Mouse (Mus musculus) cerebellum, postnatal 25 days (tissue): Measurements from ENCODE around the gene Ctnnal1.

Source experiments
- DNase-seq, 2 experiments: peaks; one replicate each; pipeline ENCODE4 v3.0.0; 2021; ENCODE audit warnings: mixed read lengths in 2 of 2

Gene Ctnnal1

GRCm38 (mm10) chr4:56858733-56859132 lies 6.3 kb downstream of the Ctnnal1 start:
- no peak for DNase-seq

GRCm38 (mm10) chr4:56856371-56856949 lies 8.5 kb downstream of the Ctnnal1 start:
- no peak for DNase-seq

- no peak for DNase-seq
Observed at GRCm38 (mm10) chr4:56855935-56856334, 9.1 kb downstream of the Ctnnal1 start.

GRCm38 (mm10) chr4:56850724-56851123 lies 14.3 kb downstream of the Ctnnal1 start:
- DNase-seq: peak; percentile 22 to 36

- no peak for DNase-seq
Observed at GRCm38 (mm10) chr4:56848044-56848443, 16.9 kb downstream of the Ctnnal1 start.

GRCm38 (mm10) chr4:56847400-56847799 lies 17.6 kb downstream of the Ctnnal1 start:
- no peak for DNase-seq

- DNase-seq: no peak
Observed at GRCm38 (mm10) chr4:56845896-56846533, 19.0 kb downstream of the Ctnnal1 start.

- DNase-seq: no peak
Observed at GRCm38 (mm10) chr4:56844911-56845310, 20.1 kb downstream of the Ctnnal1 start.

- DNase-seq: no peak
Observed at GRCm38 (mm10) chr4:56843963-56844362, 21.0 kb downstream of the Ctnnal1 start.

- DNase-seq: no peak
Observed at GRCm38 (mm10) chr4:56842501-56842900, 22.5 kb downstream of the Ctnnal1 start.

GRCm38 (mm10) chr4:56840297-56840696 lies 24.7 kb downstream of the Ctnnal1 start:
- no peak for DNase-seq

GRCm38 (mm10) chr4:56837661-56838060 lies 27.3 kb downstream of the Ctnnal1 start:
- DNase-seq: no peak

- no peak for DNase-seq
Observed at GRCm38 (mm10) chr4:56831998-56832397, 33.0 kb downstream of the Ctnnal1 start.

- DNase-seq: no peak
Observed at GRCm38 (mm10) chr4:56831013-56831609, 33.9 kb downstream of the Ctnnal1 start.

- peak in 1 of 2 experiments; percentile 19 for DNase-seq
Observed at GRCm38 (mm10) chr4:56829511-56829921, 35.5 kb downstream of the Ctnnal1 start.

- DNase-seq: no peak
Observed at GRCm38 (mm10) chr4:56828932-56829331, 36.1 kb downstream of the Ctnnal1 start.

- no peak for DNase-seq
Observed at GRCm38 (mm10) chr4:56824231-56824630, 40.8 kb downstream of the Ctnnal1 start.

- no peak for DNase-seq
Observed at GRCm38 (mm10) chr4:56820017-56820550, 44.9 kb downstream of the Ctnnal1 start.

GRCm38 (mm10) chr4:56815131-56815530 lies 49.9 kb downstream of the Ctnnal1 start:
- no peak for DNase-seq

GRCm38 (mm10) chr4:56812096-56812495 lies 52.9 kb downstream of the Ctnnal1 start:
- DNase-seq: no peak

- no peak for DNase-seq
Observed at GRCm38 (mm10) chr4:56811642-56812041, 53.3 kb downstream of the Ctnnal1 start.

GRCm38 (mm10) chr4:56809050-56809449 lies 55.9 kb downstream of the Ctnnal1 start:
- no peak for DNase-seq

- DNase-seq: no peak
Observed at GRCm38 (mm10) chr4:56802669-56803150, 62.3 kb downstream of the Ctnnal1 start.
